Mouse (Mus musculus) monocyte, adult 5-6 weeks (primary cell): ENCODE data around the gene Ttc19. TPM values are rescaled to one million over a fixed set of nuclear protein-coding genes. Genes with fewer than 3 reads are reported as not detected.

ENCODE experiments used
- ATAC-seq: fragments of 153-309, 156-312 bp; replicated peaks from 2 replicates; pipeline ENCODE4 v1.8.0; 2017; ENCODE audit warnings: mild to moderate bottlenecking; ENCODE audit not compliant: low TSS enrichment, insufficient number of reproducible peaks, severe bottlenecking, poor library complexity, low FRiP score
- total RNA-seq: library from RNA; stranded (forward); fragments of 200-1000, 200-491, 200-594 nt; gene quantifications from 3 replicates; pipeline ENCODE4 v1.2.3, GENCODE M21; 2017

Gene Ttc19
- total RNA-seq: 19.5 to 26.1 TPM (median 24.7 TPM) in 3 replicates

GRCm38 (mm10) chr11:62280675-62281600, at the start of gene Ttc19, which contains the start of gene Zswim7:
Gene Ttc19, plus strand, starts transcription at chr11:62281473.
Gene Zswim7, minus strand, starts transcription at chr11:62281375.
- peak; percentile 85 for ATAC-seq

GRCm38 (mm10) chr11:62240631-62241261, 40.5 kb upstream of the Ttc19 start:
- ATAC-seq: no peak

GRCm38 (mm10) chr11:62243871-62244270, 37.4 kb upstream of the Ttc19 start:
- ATAC-seq: no peak

DNA sequence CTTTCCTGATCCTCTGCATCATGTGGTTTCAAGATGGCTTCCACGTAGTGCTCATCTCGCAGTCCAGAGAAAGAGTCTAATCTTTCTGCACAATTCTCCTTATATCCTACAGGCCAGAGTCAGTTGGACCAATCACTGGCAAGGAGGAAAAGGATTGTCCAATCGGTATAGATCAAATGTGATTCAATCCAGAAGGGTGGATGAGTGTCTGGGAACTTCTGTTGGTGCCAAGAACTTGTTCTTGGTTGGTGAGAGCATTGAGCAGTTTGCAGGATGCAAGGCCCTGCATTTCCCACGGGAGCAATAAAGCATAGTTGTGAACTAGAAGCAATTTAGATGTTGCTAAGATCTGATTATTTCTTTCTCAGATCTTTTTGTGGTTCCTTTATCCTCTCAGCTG, 36.8 kb upstream of the Ttc19 start:
- no peak for ATAC-seq

DNA sequence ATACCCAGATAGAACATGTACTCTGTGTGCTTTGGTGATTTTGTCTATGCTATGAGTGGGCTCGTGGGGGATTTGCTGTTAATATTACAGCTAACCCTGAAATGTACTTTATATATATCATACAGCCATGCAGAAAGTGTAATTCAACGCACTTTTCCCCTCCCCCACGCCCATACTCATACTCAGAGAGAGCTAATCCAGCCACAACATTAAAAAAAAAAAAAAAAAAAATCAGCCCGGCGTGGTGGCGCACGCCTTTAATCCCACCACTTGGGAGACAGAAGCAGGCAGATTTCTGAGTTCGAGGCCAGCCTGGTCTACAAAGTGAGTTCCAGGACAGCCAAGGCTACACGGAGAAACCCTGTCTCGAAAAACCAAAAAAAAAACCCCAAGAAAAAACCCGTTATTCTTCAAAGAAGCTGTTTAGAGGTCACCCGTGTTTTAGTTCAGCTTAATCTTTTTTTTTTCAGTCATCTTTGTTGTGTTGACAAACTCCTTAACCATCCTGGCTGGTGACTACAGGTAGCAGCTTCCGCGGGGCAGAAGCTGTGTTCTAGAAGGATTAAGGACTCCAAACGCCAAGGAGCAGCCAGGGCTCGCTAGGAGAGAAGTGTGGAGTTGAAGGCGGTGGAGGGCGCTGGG, 33.4 kb upstream of the Ttc19 start:
- ATAC-seq: no peak

DNA sequence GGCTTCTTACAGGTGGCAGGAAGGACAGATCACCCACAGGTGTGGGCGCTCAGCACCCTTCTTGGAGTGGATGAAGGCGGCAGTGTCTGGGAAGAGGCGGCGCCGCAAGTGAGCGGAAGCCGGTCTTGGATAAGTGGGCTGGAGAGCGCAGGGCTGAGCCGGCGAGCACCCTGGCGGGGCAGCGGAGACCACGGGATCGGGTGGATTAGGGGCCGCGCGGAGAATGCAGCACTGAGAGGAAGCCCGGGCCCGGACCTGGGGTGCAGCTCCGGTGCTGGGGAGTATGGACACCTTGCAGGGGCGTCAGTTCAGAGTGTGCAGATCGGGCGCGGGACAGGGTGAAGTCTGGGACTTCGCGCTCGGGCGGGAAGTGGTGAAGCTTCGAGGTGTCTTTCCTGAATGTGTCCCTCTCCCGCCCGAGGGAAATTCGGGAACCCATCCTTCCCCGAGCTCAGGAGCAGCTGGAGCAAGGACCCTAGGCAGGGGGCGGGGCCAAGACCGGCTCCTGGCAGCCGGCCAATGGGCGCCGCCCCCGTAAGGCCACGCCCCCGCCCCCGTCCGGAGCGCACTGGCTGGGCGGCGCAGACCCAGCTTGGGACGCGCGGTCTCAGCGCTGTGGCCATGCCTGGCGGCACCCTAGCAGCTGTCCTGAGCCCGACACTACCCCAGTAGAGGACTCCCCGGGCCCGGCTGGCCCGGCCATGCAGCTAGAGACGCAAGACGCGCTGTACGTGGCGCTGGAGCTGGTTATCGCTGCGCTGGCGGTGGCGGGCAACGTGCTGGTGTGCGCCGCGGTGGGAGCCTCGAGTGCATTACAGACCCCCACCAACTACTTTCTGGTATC, 32.6 kb upstream of the Ttc19 start, which contains the start of gene Adora2b:
Gene Adora2b, plus strand, starts transcription at position 584 of the 844 bp plus-strand sequence.
- peak; percentile 31 for ATAC-seq

GRCm38 (mm10) chr11:62249266-62250037, 31.8 kb upstream of the Ttc19 start:
- peak; percentile 6; the same call in 1 of the 2 replicates for ATAC-seq

GRCm38 (mm10) chr11:62251047-62251446, 30.2 kb upstream of the Ttc19 start:
- ATAC-seq: peak; percentile 74

DNA sequence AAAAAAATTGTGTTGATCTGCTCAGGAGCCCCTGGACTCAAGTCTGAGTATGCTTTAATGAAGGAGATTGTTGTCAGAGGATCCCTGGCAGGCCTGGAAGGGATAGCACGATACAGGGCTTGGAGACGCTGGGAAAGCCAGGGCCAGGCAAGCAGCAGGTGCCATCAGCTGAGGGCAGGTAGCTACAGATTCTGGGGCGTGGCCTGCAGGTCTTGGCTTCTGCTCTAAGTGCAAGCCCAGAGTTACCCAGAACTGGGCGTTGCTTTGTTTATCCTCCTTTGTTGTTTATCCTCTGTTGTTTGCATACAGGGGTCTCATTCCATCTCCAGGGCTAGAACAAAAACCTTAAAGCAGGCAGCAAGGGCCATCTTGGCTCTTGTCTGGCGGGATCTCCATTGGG, 27.9 kb upstream of the Ttc19 start:
- ATAC-seq: no peak

GRCm38 (mm10) chr11:62259214-62259613, 22.1 kb upstream of the Ttc19 start:
- no peak for ATAC-seq

GRCm38 (mm10) chr11:62263599-62263998, 17.7 kb upstream of the Ttc19 start:
- no peak for ATAC-seq

DNA sequence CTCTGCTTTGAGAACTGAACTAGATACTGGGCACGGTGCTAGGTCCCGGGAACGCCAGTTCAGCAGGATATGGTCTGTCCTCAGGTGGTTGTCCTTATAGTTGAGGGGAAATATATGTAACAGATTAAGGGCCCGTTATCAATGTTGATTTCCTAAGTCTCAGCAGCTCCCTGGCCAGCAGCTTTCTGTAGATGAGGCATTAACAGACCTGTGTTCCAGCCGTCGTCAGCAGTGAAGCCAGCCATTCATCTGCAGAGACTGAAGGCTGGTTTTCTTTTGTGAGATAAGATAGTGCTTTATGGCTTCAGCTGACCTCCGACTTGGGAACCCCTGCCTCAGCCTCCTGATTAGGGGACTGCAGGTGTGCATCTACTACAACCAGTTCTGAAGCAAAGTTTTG, 17.3 kb upstream of the Ttc19 start:
- no peak for ATAC-seq

DNA sequence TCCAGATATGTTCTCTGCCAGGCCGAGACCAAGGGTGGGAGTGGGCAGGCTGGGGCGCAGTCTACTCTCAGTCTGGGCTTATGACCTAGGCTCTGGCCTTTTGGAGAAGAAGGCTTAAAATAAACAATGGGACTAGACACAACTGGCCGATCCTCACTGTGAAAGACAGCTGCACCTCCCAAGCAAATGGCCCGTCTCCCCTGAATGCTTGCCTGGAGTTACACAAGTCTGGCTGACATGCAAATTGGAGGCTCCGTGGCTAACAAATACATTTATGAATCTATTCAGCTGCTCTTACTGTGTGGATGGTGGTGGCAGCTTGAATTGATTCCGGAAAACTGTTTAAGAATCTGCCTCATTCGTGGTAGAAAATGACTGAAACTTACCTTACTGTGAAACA, 15.6 kb upstream of the Ttc19 start:
- ATAC-seq: no peak

- no peak for ATAC-seq
These were observed 14.6 kb upstream of the Ttc19 start for GRCm38 (mm10) chr11:62266466-62267214.

GRCm38 (mm10) chr11:62268381-62268780, 12.9 kb upstream of the Ttc19 start:
- no peak for ATAC-seq

DNA sequence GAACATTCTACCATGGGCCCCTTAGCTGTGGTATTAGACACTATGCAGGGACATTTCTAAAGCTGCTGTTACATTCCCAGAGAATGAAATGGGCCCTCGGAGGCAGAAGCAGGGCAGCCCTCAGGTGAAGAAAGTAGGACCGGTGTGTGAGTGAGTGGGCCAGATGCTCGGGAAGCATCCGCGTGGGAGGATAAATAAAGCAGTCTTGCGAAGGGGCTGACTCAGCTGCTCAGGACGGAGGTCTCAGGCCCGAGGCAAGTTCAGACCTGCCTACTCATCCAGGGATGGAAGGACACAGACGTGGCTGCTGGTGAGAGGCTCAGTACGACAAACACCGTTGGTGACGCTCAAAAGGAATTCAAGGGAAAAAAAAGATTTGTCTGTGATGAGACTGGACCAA, 12.2 kb upstream of the Ttc19 start:
- no peak for ATAC-seq

DNA sequence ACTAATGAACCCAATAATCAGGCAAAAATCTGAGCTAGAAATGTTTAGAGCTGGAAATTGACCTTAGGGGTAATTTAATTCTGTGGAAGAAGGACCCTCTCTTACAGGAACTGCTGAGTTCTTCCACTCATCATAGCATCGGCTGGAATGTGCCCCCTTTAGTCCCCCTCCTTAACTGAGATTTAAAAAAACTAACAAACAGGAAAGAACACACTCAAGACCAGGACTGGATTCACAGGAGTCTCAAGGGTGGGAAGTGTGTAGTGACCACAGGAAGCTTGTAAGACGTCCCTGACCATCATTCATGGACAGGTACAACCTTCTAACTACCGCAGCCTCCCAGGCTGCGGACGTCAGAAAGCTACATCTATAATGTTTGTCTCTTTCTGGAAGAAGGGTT, 10.4 kb upstream of the Ttc19 start:
- ATAC-seq: no peak
